Mouse (Mus musculus): ENCODE results near the gene Szt2. TPM values are rescaled to one million over a fixed set of nuclear protein-coding genes. Genes with fewer than 3 reads are reported as not detected.

Gene Szt2
- total RNA-seq, 2 experiments from 2014 or later = 35.7 to 40.8 TPM

GRCm38 (mm10) chr4:118410871-118411270, 1.8 kb upstream of the Szt2 start:
- no peak for DNase-seq

GRCm38 (mm10) chr4:118402701-118403100, 6.4 kb downstream of the Szt2 start:
- no peak for DNase-seq

GRCm38 (mm10) chr4:118401918-118402317, 7.2 kb downstream of the Szt2 start:
- DNase-seq = no peak

DNA sequence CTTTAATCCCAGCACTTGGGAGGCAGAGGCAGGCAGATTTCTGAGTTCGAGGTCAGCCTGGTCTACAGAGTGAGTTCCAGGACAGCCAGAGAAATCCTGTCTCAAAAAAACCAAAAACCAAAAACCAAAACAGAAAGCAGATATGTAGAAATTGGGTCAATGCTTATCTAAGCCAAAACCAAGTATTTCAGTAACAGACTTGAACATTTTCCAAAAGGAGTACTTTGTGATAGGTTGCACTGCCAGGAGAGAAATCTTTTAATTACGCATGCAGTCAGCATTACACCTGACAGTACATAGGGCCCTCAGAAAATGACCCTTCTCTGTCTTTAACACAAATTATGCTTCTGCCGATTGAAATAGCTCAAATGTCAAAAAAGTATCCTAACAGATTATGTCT, 7.7 kb downstream of the Szt2 start:
- no peak for DNase-seq

GRCm38 (mm10) chr4:118398400-118398799, 10.7 kb downstream of the Szt2 start:
- DNase-seq = no peak

GRCm38 (mm10) chr4:118396433-118396832, 12.6 kb downstream of the Szt2 start:
- DNase-seq = no peak

DNA sequence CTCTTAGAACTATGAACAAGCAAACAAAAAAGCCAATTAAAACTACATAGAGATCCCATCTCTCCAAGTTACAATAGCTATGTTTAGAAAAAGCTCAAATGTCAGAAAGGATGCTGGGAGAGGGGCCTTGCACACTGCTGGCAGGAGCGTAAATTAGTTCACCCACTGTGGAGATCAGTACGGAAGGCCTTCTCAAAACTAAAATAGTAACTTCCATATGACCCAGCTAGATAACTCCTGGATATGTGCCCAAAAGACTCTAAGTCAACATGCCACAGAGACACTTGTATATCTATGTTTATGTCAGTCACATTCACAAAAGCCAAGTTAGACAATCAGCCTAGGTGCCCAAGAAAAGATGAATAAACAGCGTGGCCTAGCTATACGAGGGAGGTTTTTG, 13.8 kb downstream of the Szt2 start:
- no peak for DNase-seq

- no peak for DNase-seq
These were observed 14.6 kb downstream of the Szt2 start for GRCm38 (mm10) chr4:118394505-118394904.

DNA sequence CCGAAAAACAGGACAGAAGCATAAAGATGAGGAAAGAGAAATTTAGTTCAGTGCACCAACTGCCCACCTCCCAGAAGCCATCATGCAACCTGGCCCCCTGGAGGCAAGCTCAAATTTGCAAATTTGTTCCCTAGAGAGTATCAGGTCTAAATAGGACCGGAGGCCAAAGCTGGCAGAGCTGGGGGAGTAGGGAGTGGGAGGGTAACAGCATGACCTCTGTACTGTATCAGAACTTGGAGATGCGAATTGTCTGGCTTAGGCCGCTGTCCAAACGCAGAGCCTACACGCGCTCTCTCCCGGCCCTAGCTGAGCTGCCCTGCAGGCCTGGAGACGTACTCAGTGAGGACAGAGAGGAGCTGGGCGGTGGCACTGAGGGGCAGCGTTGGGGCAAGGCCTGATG, 18.9 kb downstream of the Szt2 start:
- no peak for DNase-seq

- DNase-seq = no peak
These were observed 21.8 kb downstream of the Szt2 start for GRCm38 (mm10) chr4:118387316-118387715.

- DNase-seq = no peak
These were observed 25.8 kb downstream of the Szt2 start for GRCm38 (mm10) chr4:118383271-118383670.

DNA sequence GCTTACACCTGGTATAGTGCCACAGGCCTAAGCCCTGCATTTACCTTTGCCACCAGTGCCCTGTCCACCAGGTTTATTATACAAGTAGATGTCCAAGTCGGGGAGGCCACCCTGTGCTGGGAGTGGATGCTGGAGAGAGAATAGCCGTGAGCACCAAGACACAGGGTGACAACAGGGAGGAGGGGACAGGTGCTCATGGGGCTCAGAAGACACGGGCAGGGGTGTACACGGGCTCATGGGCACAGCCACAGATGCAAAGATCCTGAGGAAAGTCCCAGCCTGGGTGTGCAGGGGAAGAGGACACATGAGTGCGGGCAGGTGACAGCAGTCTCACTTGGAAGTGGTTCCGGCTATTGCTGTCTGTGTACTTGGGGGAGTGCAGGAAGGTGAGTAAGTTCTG, 33.1 kb downstream of the Szt2 start:
- DNase-seq = no peak

DNA sequence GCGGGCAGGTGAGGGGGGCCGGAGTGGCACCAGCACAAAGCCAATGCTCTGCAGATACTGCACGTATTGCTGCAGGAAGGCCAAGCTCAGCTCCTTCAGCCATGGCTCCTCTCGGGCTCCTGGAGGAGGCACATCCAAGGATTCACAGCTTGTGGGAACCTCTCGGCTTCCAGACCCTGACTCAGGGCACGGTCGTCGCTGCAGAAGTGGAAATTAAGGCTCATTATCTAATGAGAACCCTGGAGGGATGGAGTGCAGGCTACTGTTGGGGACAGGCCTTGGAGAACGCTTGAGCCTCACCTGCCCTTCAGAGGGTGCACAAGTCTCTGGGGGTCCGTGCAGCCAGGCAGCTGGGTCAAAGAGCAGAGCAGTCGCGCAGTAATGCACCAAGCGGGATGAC, 37.3 kb downstream of the Szt2 start:
- DNase-seq = no peak

GRCm38 (mm10) chr4:118368616-118369015, 40.5 kb downstream of the Szt2 start:
- DNase-seq = no peak

DNA sequence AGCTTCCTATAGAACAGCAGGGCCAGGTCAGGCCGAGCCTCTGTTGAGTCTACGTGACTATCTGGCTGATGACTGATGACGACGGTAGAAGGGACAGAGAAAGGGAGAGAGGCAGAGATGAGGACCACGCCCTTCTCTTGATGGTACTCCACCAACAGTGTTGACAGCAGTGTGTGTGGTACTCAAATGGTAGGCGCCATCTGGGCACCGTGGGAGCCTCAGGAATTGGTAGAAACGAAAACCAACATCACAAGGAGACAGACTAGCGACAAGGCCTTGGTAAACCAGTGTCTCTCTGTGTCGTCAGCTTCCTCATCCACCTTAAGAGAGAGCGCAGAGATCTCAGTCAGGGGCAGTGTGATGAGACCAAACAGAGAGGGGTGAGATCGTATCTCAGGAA, 41.5 kb downstream of the Szt2 start:
- peak in 1 of 2 experiments; percentile 34 for DNase-seq

DNA sequence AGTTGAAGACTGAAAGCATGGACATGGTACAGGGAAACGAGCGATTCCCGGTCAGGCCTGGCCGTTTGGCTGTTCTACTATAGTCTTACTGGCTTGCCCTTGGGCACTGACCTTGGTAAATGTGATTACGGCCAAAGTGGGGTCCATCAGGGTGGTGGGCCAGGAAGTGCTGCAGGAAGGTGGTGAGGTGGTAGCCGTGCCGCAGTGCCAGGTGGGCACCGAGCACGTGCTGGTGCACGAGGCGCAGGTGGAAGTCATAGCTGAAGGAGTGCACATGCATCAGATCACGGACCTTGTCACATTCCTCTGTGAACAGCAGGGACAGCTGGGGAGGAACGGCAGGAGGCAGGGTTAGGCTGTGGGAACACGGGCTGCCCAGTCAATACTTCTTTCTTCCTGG, 43.1 kb downstream of the Szt2 start:
- DNase-seq = no peak

DNA sequence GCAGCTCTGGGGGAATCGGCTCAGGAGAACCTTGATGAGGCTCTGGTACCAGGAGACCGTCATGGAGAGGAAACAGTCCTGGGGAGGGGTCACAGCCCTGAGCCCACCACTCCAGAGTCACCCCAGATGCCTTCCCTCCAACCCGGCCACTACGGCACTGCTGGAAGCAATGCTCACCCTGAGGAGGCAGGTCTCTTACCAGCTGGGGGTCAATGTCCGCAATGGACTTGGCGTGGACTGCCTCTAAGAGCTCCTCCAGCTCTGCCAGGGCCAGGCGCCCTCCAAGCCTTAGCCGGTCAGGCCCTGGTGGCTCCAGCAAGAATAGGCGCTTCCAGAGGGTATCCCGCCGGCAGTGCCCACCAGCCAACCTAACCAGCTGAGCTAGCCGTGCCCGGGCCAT, 44.4 kb downstream of the Szt2 start:
- no peak for DNase-seq

- DNase-seq = no peak
These were observed 45.1 kb downstream of the Szt2 start for GRCm38 (mm10) chr4:118363985-118364384.

GRCm38 (mm10) chr4:118362879-118363278, 46.2 kb downstream of the Szt2 start:
- DNase-seq = no peak

GRCm38 (mm10) chr4:118361451-118361850, 47.6 kb downstream of the Szt2 start:
- no peak for DNase-seq

- DNase-seq = peak; percentile 39 to 60
These were observed 49.0 kb downstream of the Szt2 start for GRCm38 (mm10) chr4:118359896-118360720.

DNA sequence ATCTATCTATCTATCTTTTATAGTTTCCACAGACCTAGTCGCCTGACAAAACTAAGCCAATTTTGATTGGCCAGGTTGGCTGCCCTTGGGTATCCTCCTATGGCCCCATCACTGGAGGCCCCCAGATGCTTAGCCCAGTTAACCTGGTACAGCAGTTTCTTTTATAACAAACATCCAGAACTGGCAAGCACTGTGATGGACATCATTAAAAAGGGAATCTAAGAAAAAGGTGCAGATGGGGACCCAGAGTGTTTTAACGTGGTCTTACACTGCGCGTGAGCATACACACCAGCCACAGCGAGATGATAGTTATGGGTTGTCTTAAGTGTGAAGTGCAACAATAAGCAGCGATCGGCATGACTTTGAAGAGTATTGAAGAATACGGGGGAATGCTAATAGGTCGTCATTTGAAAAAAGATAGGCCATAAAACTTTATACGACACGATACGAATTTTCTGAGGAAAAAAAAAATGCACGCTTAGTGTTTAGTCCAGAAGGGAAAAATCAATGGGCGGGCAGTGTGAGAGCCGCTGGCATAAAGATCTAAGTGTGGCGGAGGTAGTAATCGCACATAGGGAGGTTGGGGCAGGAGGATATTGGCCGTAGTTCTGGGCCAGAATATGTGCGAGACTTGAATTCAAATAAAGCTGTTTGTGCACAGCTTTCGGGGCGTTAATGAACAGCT, 49.7 kb downstream of the Szt2 start:
- DNase-seq = no peak

GRCm38 (mm10) chr4:118358159-118358895, 50.7 kb downstream of the Szt2 start:
- DNase-seq = no peak
